Mouse (Mus musculus): ENCODE measurements around the gene Krt7. TPM values are rescaled to one million over a fixed set of nuclear protein-coding genes. Genes with fewer than 3 reads are reported as not detected.

Krt7 gene
- total and polyA plus RNA-seq, 2 experiments from 2014 or later: 10.2 to 24.8 TPM

DNA sequence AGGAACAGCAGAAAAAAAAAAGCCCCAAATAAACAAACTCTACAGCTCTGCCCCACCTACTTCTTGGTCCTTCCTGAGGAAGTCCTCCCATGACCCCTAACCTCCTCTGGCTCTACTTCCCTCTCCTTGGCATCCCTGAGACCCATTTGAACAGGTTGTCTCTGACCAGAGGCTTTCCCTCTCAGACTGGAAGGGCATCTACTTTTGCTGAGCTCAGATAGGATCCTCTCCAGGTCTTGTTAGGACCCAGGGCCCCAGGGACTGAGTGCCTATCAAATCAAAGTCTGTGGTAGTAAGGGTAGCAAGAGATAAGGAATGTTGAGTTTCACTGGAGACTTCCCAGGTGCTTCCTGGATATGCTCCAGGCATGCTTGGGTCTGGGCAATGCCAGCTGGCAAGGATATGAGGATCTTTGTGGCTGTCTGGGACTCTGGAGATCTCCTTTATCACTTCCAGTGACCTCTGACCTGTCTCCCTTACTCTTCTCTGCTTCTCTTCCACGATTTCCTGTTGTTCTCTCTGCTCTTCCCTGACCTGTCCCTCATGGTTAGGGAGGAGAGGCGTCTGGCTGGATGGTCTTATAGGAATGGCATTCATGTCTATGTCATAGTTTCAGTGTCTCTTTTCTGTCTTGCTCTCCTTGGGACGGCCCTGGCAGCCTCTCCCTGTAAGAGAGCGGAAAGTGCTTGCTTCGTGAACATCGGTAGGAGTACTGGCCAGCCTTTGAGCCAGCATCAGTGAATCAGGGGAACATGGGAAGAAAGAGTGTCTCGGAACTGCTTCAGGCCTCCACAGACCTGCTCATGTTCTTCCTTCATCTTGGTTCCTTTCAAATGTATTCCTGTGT, 38.5 kb upstream of the Krt7 start:
- H3K36me3 ChIP-seq (replicated peaks; ENCODE audit: control insufficient read depth, insufficient read depth, low read length): no peaks in the 10 kb centered on the region
- H3K4me3 ChIP-seq (ENCODE audit: low read depth, low read length): no peak overlapping the region
- H3K9ac ChIP-seq (replicated peaks; ENCODE audit: low read depth, low read length): no peak overlapping the region
- no peaks in the 10 kb centered on the region for H3K27me3 ChIP-seq (ENCODE audit: control insufficient read depth, insufficient read depth, low read length)
- H3K9me3 ChIP-seq (replicated peaks; ENCODE audit: control insufficient read depth, low read length): no peaks in the 10 kb centered on the region
- DNase-seq (ENCODE audit: low spot score) (no peak), ATAC-seq (ENCODE audit: insufficient read depth, low read depth) (no peak)
- H3K4me2 ChIP-seq (ENCODE audit: low read depth, low read length): no peak overlapping the region
- 42% methylated on average over 7 of the region's 7 CpGs for WGBS
- H3K4me1 ChIP-seq (ENCODE audit: control insufficient read depth, insufficient read depth): peaks cover 58% of the 10 kb centered on the region
- H3K27ac ChIP-seq (ENCODE audit: low read depth): peak overlapping the region; percentile 13; the same call in 1 of the 2 replicates
- TF ChIP-seq CTCF (IDR thresholded peaks at IDR 0.05; ENCODE audit: low read depth): no peak; the same call in 1 of the 2 replicates
- TF ChIP-seq EP300 (IDR thresholded peaks at IDR 0.05; ENCODE audit: low read depth): no peak

GRCm38 (mm10) chr15:101373286-101373898, 37.5 kb upstream of the Krt7 start:
- peaks cover 58% of the 10 kb centered on the region for H3K4me1 ChIP-seq (ENCODE audit: control insufficient read depth, insufficient read depth)

DNA sequence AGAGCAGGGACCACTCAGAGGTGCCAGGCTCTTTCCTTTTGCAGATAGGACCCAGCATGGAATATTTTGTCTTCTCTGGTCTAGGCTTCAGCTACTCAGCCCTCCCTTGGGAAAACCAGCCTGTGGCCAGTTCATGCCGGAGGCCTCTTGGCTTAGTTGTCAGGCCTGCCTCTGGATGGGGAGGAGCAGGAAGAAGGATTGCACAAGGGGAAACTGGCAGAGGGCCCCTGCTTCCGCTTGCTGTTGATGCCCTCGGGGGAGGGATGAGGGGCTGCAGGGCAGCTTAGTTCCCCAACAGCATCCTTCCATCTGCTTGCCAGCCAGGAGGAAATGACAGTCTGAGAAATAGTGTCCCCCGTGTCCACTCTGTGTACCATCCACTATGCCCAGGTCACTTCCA, 36.0 kb upstream of the Krt7 start:
- no peaks in the 10 kb centered on the region for H3K9me3 ChIP-seq (replicated peaks; ENCODE audit: control insufficient read depth, low read length)
- no peaks in the 10 kb centered on the region for H3K27me3 ChIP-seq (ENCODE audit: control insufficient read depth, insufficient read depth, low read length)
- no peak overlapping the region for H3K4me2 ChIP-seq (ENCODE audit: low read depth, low read length)
- H3K4me1 ChIP-seq (ENCODE audit: control insufficient read depth, insufficient read depth): peaks cover 44% of the 10 kb centered on the region
- 55% methylated on average over 4 of the region's 4 CpGs for WGBS
- no peak for TF ChIP-seq CTCF (IDR thresholded peaks at IDR 0.05; ENCODE audit: low read depth)
- TF ChIP-seq EP300 (IDR thresholded peaks at IDR 0.05; ENCODE audit: low read depth): no peak
- no peak for ATAC-seq (ENCODE audit: insufficient read depth, low read depth)
- H3K9ac ChIP-seq (replicated peaks; ENCODE audit: low read depth, low read length): no peak overlapping the region
- H3K4me3 ChIP-seq (ENCODE audit: low read depth, low read length): no peak overlapping the region
- no peak for DNase-seq (ENCODE audit: low spot score)
- no peaks in the 10 kb centered on the region for H3K36me3 ChIP-seq (replicated peaks; ENCODE audit: control insufficient read depth, insufficient read depth, low read length)
- no peak overlapping the region for H3K27ac ChIP-seq (ENCODE audit: low read depth)

More at GRCm38 (mm10) chr15:101373286-101373898, 37.5 kb upstream of the Krt7 start:
- Histone ChIP-seq H3K9ac (replicated peaks; ENCODE audit: low read depth, low read length) (no peak overlapping the region), H3K27ac (ENCODE audit: low read depth) (no peak overlapping the region), H3K4me3 (ENCODE audit: low read depth, low read length) (no peak overlapping the region), H3K27me3 (ENCODE audit: control insufficient read depth, insufficient read depth, low read length) (no peaks in the 10 kb centered on the region), H3K4me2 (ENCODE audit: low read depth, low read length) (no peak overlapping the region), H3K9me3 (replicated peaks; ENCODE audit: control insufficient read depth, low read length) (no peaks in the 10 kb centered on the region), H3K36me3 (replicated peaks; ENCODE audit: control insufficient read depth, insufficient read depth, low read length) (no peaks in the 10 kb centered on the region)
- WGBS: 79% methylated on average over 16 of the region's 16 CpGs
- DNase-seq (ENCODE audit: low spot score) (no peak), ATAC-seq (ENCODE audit: insufficient read depth, low read depth) (no peak)
- no peak for TF ChIP-seq EP300 (IDR thresholded peaks at IDR 0.05; ENCODE audit: low read depth)
- TF ChIP-seq CTCF (IDR thresholded peaks at IDR 0.05; ENCODE audit: low read depth): no peak

DNA sequence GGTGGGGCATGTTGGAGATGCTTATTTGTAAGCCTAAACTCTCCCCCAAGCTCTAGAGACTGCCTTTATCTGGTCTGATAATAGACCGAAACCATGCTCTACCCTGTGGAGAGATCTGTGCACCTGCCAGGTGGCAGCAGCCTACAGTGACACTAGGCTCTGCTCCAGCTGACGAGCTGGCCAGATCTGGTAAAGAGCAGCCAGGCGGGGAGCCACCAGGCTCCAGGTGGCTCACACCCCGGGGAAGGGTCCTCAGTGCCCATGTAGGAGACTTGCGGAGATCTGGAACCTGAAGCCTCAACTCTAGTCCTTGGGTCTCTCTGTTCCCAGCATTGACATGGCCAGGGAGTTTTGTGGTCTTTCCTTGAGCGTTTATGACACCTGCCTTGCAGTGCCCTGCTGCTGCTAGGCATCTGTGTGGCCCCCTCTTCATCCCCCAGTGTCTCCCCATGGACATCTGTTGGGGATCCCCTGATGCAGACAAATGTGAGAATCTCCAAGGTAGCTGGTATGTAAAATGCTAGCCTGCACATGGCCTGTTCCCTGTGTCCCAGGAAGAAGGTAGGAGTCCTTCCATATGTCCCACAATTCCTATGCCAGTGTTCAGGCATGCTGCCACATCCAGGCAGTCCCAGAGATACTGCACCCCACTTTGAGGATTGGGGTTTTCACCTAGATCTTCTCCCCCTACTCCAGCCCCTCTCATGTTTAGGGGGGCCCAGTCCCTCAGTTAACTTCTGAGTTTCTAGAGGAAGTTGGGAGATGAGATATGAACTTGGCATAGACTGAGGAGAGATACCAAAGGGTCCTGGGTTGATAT, 34.7 kb upstream of the Krt7 start:
- Histone ChIP-seq H3K27ac (ENCODE audit: low read depth) (no peak overlapping the region), H3K9ac (replicated peaks; ENCODE audit: low read depth, low read length) (no peak overlapping the region), H3K9me3 (replicated peaks; ENCODE audit: control insufficient read depth, low read length) (no peaks in the 10 kb centered on the region), H3K4me1 (ENCODE audit: control insufficient read depth, insufficient read depth) (peaks cover 38% of the 10 kb centered on the region), H3K36me3 (replicated peaks; ENCODE audit: control insufficient read depth, insufficient read depth, low read length) (no peaks in the 10 kb centered on the region), H3K4me3 (ENCODE audit: low read depth, low read length) (no peak overlapping the region), H3K27me3 (ENCODE audit: control insufficient read depth, insufficient read depth, low read length) (no peaks in the 10 kb centered on the region), H3K4me2 (ENCODE audit: low read depth, low read length) (no peak overlapping the region)
- DNase-seq (ENCODE audit: low spot score) (no peak), ATAC-seq (ENCODE audit: insufficient read depth, low read depth) (no peak)
- TF ChIP-seq EP300 (IDR thresholded peaks at IDR 0.05; ENCODE audit: low read depth) (no peak), CTCF (IDR thresholded peaks at IDR 0.05; ENCODE audit: low read depth) (no peak)
- 68% methylated on average over 6 of the region's 6 CpGs for WGBS

DNA sequence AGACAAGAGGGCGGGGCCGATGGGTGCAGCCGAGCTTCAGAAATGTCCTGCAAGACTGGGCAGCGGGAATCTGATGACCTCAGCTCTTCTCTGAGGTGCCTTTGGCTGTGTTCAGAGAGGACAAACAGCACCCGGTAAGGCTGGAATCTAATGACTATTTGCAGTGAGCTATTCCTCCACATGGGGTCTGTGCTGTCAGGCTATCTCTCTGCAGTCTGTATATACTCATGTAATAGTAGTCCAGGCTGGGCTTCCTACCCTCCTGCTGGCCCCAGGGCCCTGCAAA, 34.1 kb upstream of the Krt7 start:
- H3K27ac ChIP-seq (ENCODE audit: low read depth): no peak overlapping the region
- H3K4me1 ChIP-seq (ENCODE audit: control insufficient read depth, insufficient read depth): peaks cover 38% of the 10 kb centered on the region
- H3K9me3 ChIP-seq (replicated peaks; ENCODE audit: control insufficient read depth, low read length): no peaks in the 10 kb centered on the region
- H3K9ac ChIP-seq (replicated peaks; ENCODE audit: low read depth, low read length): no peak overlapping the region
- TF ChIP-seq EP300 (IDR thresholded peaks at IDR 0.05; ENCODE audit: low read depth): no peak
- no peak for TF ChIP-seq CTCF (IDR thresholded peaks at IDR 0.05; ENCODE audit: low read depth)
- 51% methylated on average over 5 of the region's 5 CpGs for WGBS
- H3K36me3 ChIP-seq (replicated peaks; ENCODE audit: control insufficient read depth, insufficient read depth, low read length): no peaks in the 10 kb centered on the region
- ATAC-seq (ENCODE audit: insufficient read depth, low read depth) (no peak), DNase-seq (ENCODE audit: low spot score) (no peak)
- H3K27me3 ChIP-seq (ENCODE audit: control insufficient read depth, insufficient read depth, low read length): no peaks in the 10 kb centered on the region
- H3K4me3 ChIP-seq (ENCODE audit: low read depth, low read length): no peak overlapping the region
- no peak overlapping the region for H3K4me2 ChIP-seq (ENCODE audit: low read depth, low read length)
